Mouse (Mus musculus) neural tube, embryonic 14.5 days (tissue): ENCODE data around the gene Smurf2. TPM values are rescaled to one million over a fixed set of nuclear protein-coding genes. Genes with fewer than 3 reads are reported as not detected.

Source experiments
- ATAC-seq: fragments of 200-750 bp; cut with Nextera tagmentation; 2 replicates; pipeline ENCODE4 v1.8.0; 2017; ENCODE audit warnings: low read depth, mild to moderate bottlenecking, moderate TSS enrichment, moderate library complexity
- H3K27ac ChIP-seq: fragments of 300-500 bp; sonication (generic); 2 replicates; pipeline ENCODE4 v1.5.1; 2014; ENCODE audit warnings: low read depth, mild to moderate bottlenecking, control low read depth, low read length, moderate library complexity, mixed read lengths
- H3K27me3 ChIP-seq: fragments of 300-500 bp; sonication (generic); 2 replicates; pipeline ENCODE4 v1.6.1; 2014; ENCODE audit warnings: low read length; ENCODE audit not compliant: control insufficient read depth, insufficient read depth
- H3K36me3 ChIP-seq: fragments of 300-500 bp; sonication (generic); 2 replicates; pipeline ENCODE4 v1.6.1; 2014; ENCODE audit warnings: low read length, mixed read lengths; ENCODE audit not compliant: control insufficient read depth, insufficient read depth
- H3K4me1 ChIP-seq: fragments of 300-500 bp; sonication (generic); 2 replicates; pipeline ENCODE4 v1.6.1; 2014; ENCODE audit warnings: low read length; ENCODE audit not compliant: control insufficient read depth, insufficient read depth
- H3K4me2 ChIP-seq: fragments of 300-500 bp; sonication (generic); 2 replicates; pipeline ENCODE4 v1.6.1; 2014; ENCODE audit warnings: mild to moderate bottlenecking, low read depth, low read length, control low read depth
- H3K4me3 ChIP-seq: fragments of 300-500 bp; sonication (generic); 2 replicates; pipeline ENCODE4 v1.5.1; 2014; ENCODE audit warnings: low read depth, low read length, control low read depth, mixed read lengths
- H3K9ac ChIP-seq: fragments of 300-500 bp; sonication (generic); replicated peaks from 2 replicates; pipeline ENCODE4 v1.6.1; 2014; ENCODE audit warnings: low read depth, mild to moderate bottlenecking, control low read depth, low read length, mixed read lengths
- H3K9me3 ChIP-seq: fragments of 300-500 bp; sonication (generic); 2 replicates; pipeline ENCODE4 v1.6.1; 2016; ENCODE audit warnings: low read length; ENCODE audit not compliant: control insufficient read depth
- WGBS: fragments of 180-500 bp; shearing (Covaris S2); extraction: QIAGEN DNeasy Blood & Tissue Kit; methylation state at CpG from one replicate; pipeline ENCODE4 v1.1.7; 2014; 5-methylcytosine and 5-hydroxymethylcytosine counted together
- polyA plus RNA-seq: library from polyadenylated mRNA; unstranded; fragments of >200 nt; fragmentation: Nextera tagmentation; extraction: Ambion mirVana; gene quantifications from 2 replicates; pipeline ENCODE4 v1.2.1, GENCODE M21; 2014

The Smurf2 gene
- polyA plus RNA-seq, 1 experiment from 2014 or later = 18.6 TPM

GRCm38 (mm10) chr11:106779388-106780088, 141.0 kb downstream of the Smurf2 start, which contains the start of gene Polg2:
Gene Polg2 (minus strand): TSS chr11:106779537.
- Histone ChIP-seq H3K36me3 (peaks cover 49% of the 10 kb centered on the region), H3K9me3 (no peaks in the 10 kb centered on the region), H3K4me3 (peak within 1 kb of the TSS; percentile 71), H3K27ac (peak within 1 kb of the TSS; percentile 88), H3K4me2 (peak within 1 kb of the TSS; percentile 91), H3K4me1 (peaks cover 7% of the 10 kb centered on the region; the same call in 1 of the 2 replicates), H3K27me3 (no peaks in the 10 kb centered on the region), H3K9ac (peak within 1 kb of the TSS; percentile 80)
- WGBS = 1% methylated on average over 30 of the region's 30 CpGs
- peak; percentile 99 for ATAC-seq

- peak; percentile 1; the same call in 1 of the 2 replicates for ATAC-seq
- peak overlapping the region; percentile 91 for H3K4me2 ChIP-seq
- H3K36me3 ChIP-seq = peaks cover 47% of the 10 kb centered on the region
These were observed 141.7 kb downstream of the Smurf2 start for GRCm38 (mm10) chr11:106778589-106779387.

GRCm38 (mm10) chr11:106778132-106778531, 142.4 kb downstream of the Smurf2 start:
- no peak overlapping the region for H3K27ac ChIP-seq
- no peak overlapping the region for H3K9ac ChIP-seq
- WGBS = 94% methylated on average over 7 of the region's 7 CpGs
- no peak for ATAC-seq
- no peak overlapping the region for H3K4me3 ChIP-seq
- no peaks in the 10 kb centered on the region for H3K27me3 ChIP-seq
- no peak overlapping the region; the same call in 1 of the 2 replicates for H3K4me2 ChIP-seq
- H3K9me3 ChIP-seq = no peaks in the 10 kb centered on the region
- H3K4me1 ChIP-seq = peaks cover 7% of the 10 kb centered on the region; the same call in 1 of the 2 replicates
- H3K36me3 ChIP-seq = peaks cover 46% of the 10 kb centered on the region

More at GRCm38 (mm10) chr11:106778589-106779387, 141.7 kb downstream of the Smurf2 start:
- Histone ChIP-seq H3K27ac (peak overlapping the region; percentile 88), H3K4me1 (peaks cover 7% of the 10 kb centered on the region; the same call in 1 of the 2 replicates), H3K9ac (peak overlapping the region; percentile 80), H3K9me3 (no peaks in the 10 kb centered on the region), H3K4me3 (peak overlapping the region; percentile 71), H3K27me3 (no peaks in the 10 kb centered on the region)
- WGBS = under 1% methylated on average over 39 of the region's 39 CpGs

- Histone ChIP-seq H3K9ac (no peak overlapping the region), H3K4me3 (no peak overlapping the region), H3K27ac (no peak overlapping the region), H3K36me3 (peaks cover 45% of the 10 kb centered on the region), H3K4me2 (no peak overlapping the region), H3K4me1 (peaks cover 7% of the 10 kb centered on the region; the same call in 1 of the 2 replicates), H3K9me3 (no peaks in the 10 kb centered on the region), H3K27me3 (no peaks in the 10 kb centered on the region)
- ATAC-seq = no peak
- 90% methylated on average over 3 of the region's 3 CpGs for WGBS
These were observed 143.1 kb downstream of the Smurf2 start for GRCm38 (mm10) chr11:106777395-106777794.

- peaks cover 7% of the 10 kb centered on the region; the same call in 1 of the 2 replicates for H3K4me1 ChIP-seq
- H3K9ac ChIP-seq = no peak overlapping the region
- ATAC-seq = no peak
- no peak overlapping the region for H3K4me2 ChIP-seq
- no peak overlapping the region for H3K4me3 ChIP-seq
- no peaks in the 10 kb centered on the region for H3K27me3 ChIP-seq
- 96% methylated on average over 4 of the region's 4 CpGs for WGBS
- peaks cover 44% of the 10 kb centered on the region for H3K36me3 ChIP-seq
- H3K27ac ChIP-seq = no peak overlapping the region
- no peaks in the 10 kb centered on the region for H3K9me3 ChIP-seq
These were observed 143.6 kb downstream of the Smurf2 start for GRCm38 (mm10) chr11:106776960-106777359.

- no peak overlapping the region for H3K27ac ChIP-seq
- no peaks in the 10 kb centered on the region for H3K9me3 ChIP-seq
- ATAC-seq = no peak
- H3K4me2 ChIP-seq = no peak overlapping the region
- no peaks in the 10 kb centered on the region for H3K4me1 ChIP-seq
- no peaks in the 10 kb centered on the region for H3K27me3 ChIP-seq
- peaks cover 36% of the 10 kb centered on the region for H3K36me3 ChIP-seq
- WGBS = 94% methylated on average over 9 of the region's 9 CpGs
- no peak overlapping the region for H3K4me3 ChIP-seq
- H3K9ac ChIP-seq = no peak overlapping the region
These were observed 147.5 kb downstream of the Smurf2 start for GRCm38 (mm10) chr11:106773061-106773460.

GRCm38 (mm10) chr11:106770195-106770974, 150.1 kb downstream of the Smurf2 start:
- ATAC-seq = no peak
- H3K4me3 ChIP-seq = no peak overlapping the region
- no peaks in the 10 kb centered on the region for H3K4me1 ChIP-seq
- peaks cover 52% of the 10 kb centered on the region for H3K36me3 ChIP-seq
- 98% methylated on average over 9 of the region's 9 CpGs for WGBS
- no peak overlapping the region for H3K4me2 ChIP-seq
- H3K27ac ChIP-seq = no peak overlapping the region
- no peaks in the 10 kb centered on the region for H3K27me3 ChIP-seq
- no peak overlapping the region for H3K9ac ChIP-seq
- no peaks in the 10 kb centered on the region for H3K9me3 ChIP-seq
